Mouse (Mus musculus): ENCODE measurements around the gene Invs.
A peak's percentile ranks its signal among the peaks of the same experiment; 100 is the strongest.

The Invs gene

DNA sequence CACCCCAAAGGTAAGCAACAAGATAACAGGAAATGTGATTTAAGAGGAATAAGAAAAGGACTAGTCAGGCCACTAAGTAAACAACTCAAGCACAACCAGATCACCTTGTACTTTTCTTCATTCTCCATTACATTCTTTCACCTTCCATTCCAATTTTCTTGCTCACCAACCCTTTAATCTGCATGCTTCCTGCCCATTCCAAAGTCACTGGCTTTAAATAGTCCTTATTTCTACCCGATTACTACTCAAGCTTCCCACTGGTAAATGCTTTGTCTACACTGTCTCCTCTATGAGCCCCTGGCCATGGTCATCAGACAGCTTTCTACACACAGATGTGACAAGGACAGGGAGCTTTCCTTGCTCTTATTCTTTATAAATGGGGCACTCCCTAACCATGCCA is 191.4 kb downstream of the Invs start:
- DNase-seq, result no peak

DNA sequence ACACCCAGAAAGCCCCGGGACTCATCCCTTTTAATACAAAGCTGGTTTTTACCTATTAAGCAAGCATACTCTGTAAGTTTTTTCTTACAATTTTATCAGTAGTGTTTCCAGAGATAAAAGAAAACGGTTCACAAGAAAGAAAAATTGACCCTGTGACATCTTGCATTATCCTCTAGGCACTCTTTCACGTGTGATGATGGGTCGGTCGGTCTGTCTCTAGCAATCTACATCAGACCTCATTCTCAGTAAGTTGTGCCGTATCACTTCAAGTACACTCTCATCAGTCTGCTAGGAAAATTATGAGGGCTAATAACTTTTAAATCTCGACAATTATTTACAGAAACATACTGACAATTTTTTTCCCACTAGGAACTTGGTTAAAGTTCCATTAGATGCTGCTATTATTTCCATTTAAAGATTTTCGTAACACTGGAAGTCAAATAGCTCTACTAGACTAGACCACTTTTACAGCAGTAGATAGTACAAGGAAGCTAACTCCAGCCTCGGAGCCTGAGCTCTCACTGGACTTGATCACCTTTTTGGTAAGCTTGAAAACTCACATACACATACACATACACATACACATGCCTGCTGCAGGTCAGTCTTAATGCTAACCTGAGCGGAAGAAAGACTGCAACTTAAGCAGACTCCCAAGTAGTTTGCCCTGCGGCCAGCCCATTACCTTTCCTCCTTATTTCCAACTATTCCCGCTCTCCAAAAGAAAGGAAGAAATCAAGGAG is 192.7 kb downstream of the Invs start:
- no peak for DNase-seq

DNA sequence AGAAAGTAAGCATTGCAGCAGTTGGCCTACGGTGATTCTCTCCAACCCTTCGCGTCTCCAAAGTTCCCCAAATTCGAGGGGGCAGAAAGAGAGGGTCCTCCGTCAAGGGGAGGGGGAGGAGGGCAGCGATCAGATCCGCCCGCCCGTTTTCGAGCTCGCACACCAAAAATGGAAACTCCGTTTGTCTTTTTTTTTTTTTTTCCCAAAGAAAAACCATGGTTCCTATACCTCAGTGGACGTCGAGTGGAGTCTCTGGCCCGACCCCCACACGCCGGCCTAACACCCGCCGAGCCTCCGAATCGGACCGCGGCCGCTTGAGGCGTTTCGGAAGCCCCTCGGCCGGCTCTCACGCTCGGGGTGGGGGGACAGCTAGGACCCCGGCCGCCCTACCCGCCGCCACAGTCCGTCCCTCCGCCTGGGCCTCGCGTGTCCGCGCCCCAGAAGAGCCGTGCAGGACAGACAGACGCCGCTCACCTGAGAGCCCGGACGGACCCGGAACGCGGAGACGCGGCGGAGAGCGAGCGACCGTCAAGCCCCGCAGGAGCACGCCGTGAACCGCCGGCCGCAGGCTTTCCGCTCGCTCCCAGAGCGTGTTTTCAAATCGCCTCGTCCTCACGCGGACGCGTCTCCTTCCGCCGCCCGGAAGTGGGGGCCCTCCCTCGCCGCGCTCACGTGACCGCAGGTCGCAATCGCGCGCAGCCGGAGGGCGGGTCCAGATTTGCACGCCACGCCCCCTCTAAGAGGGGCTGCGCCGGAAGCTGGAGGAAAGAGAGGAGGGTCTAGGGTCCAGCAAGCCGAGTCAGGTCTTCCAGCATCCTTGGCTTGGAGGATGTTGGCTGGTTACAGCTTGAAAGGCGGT is 193.5 kb downstream of the Invs start, which contains the start of gene Tex10:
Gene Tex10, minus strand, starts transcription at position 668 of the 859 bp plus-strand sequence.
- DNase-seq, result peak; percentile 88 to 89

DNA sequence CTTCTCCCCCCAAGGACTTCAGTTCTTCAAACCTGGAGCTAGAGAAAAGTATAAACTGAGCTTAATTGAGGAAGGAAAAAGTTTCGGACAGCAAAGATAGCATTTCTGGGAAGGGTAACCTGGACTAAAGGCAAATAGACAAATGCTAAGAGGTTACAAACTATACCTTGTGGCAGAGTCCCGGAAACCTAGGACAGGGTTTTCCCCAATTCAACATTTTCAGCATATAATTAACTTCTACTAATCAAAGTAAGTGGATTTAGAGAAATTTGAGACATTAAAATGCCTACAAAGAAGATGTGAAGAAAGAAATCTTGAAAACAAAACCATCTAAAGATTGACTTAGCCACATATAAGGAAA is 194.1 kb downstream of the Invs start:
- DNase-seq, result no peak

DNA sequence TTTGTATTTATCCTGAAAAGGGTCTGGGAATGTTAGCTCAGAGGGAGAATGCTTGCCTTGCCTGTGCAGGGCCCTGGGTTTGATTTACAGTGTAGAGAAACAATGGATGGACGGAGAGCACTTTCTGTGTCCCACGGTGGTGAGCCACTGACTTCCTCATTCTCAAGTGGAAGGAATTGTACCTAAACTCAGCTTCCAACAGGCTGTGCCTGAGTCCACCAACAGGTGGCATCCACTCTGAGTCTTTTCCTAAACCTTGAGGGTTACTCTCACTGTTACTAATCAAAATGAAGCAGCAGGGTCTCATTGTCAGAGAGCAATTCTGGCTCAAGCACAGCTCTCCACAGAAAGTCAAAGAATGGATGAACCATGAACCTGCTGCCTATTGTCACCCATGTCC is 201.7 kb downstream of the Invs start:
- DNase-seq, result peak; percentile 3 to 5
